Mouse (Mus musculus): Measurements from ENCODE around the gene Rfx4. TPM values are rescaled to one million over a fixed set of nuclear protein-coding genes. Genes with fewer than 3 reads are reported as not detected.

Gene Rfx4
- polyA plus RNA-seq, 1 experiment, result 0.30 TPM

- no peaks in the 10 kb centered on the region for H3K36me3 ChIP-seq (ENCODE audit: control insufficient read depth, insufficient read depth, low read length, poor library complexity, severe bottlenecking)
- H3K9me3 ChIP-seq (replicated peaks; ENCODE audit: control insufficient read depth, insufficient read depth, low read length, poor library complexity, severe bottlenecking), result no peaks in the 10 kb centered on the region; the same call in 1 of the 2 replicates
- no peak overlapping the region for H3K4me3 ChIP-seq (ENCODE audit: low read depth, low read length)
- no peaks in the 10 kb centered on the region for H3K27me3 ChIP-seq (ENCODE audit: control insufficient read depth, insufficient read depth, low read length, poor library complexity, severe bottlenecking)
- no peaks in the 10 kb centered on the region for H3K4me1 ChIP-seq (ENCODE audit: control insufficient read depth, insufficient read depth, low read length)
- TF ChIP-seq POLR2A (IDR thresholded peaks at IDR 0.05; ENCODE audit: insufficient read depth, low read length) (no peak), CTCF (IDR thresholded peaks at IDR 0.05; ENCODE audit: low read depth, low read length) (no peak), EP300 (IDR thresholded peaks at IDR 0.05; ENCODE audit: insufficient read depth, low read depth, low read length) (no peak)
- H3K27ac ChIP-seq (ENCODE audit: insufficient read depth, low read length), result no peak overlapping the region
- no peak overlapping the region for H3K9ac ChIP-seq (ENCODE audit: low read depth, poor library complexity, severe bottlenecking)
These were observed 18.7 kb downstream of the Rfx4 start for GRCm38 (mm10) chr10:84774573-84774972.

- H3K27me3 ChIP-seq (ENCODE audit: control insufficient read depth, insufficient read depth, low read length, poor library complexity, severe bottlenecking), result no peaks in the 10 kb centered on the region
- no peak overlapping the region for H3K9ac ChIP-seq (ENCODE audit: low read depth, poor library complexity, severe bottlenecking)
- no peak for TF ChIP-seq POLR2A (IDR thresholded peaks at IDR 0.05; ENCODE audit: insufficient read depth, low read length)
- no peak for TF ChIP-seq EP300 (IDR thresholded peaks at IDR 0.05; ENCODE audit: insufficient read depth, low read depth, low read length)
- no peaks in the 10 kb centered on the region for H3K9me3 ChIP-seq (replicated peaks; ENCODE audit: control insufficient read depth, insufficient read depth, low read length, poor library complexity, severe bottlenecking)
- H3K4me1 ChIP-seq (ENCODE audit: control insufficient read depth, insufficient read depth, low read length), result no peaks in the 10 kb centered on the region
- H3K36me3 ChIP-seq (ENCODE audit: control insufficient read depth, insufficient read depth, low read length, poor library complexity, severe bottlenecking), result no peaks in the 10 kb centered on the region
- no peak overlapping the region for H3K4me3 ChIP-seq (ENCODE audit: low read depth, low read length)
- no peak overlapping the region for H3K27ac ChIP-seq (ENCODE audit: insufficient read depth, low read length)
These were observed 21.2 kb downstream of the Rfx4 start for GRCm38 (mm10) chr10:84777109-84777508.

- no peak overlapping the region for H3K4me3 ChIP-seq (ENCODE audit: low read depth, low read length)
- H3K9ac ChIP-seq (ENCODE audit: low read depth, poor library complexity, severe bottlenecking), result no peak overlapping the region
- H3K27ac ChIP-seq (ENCODE audit: insufficient read depth, low read length), result no peak overlapping the region
- H3K9me3 ChIP-seq (replicated peaks; ENCODE audit: control insufficient read depth, insufficient read depth, low read length, poor library complexity, severe bottlenecking), result no peaks in the 10 kb centered on the region
- H3K36me3 ChIP-seq (ENCODE audit: control insufficient read depth, insufficient read depth, low read length, poor library complexity, severe bottlenecking), result no peaks in the 10 kb centered on the region
- TF ChIP-seq EP300 (IDR thresholded peaks at IDR 0.05; ENCODE audit: insufficient read depth, low read depth, low read length) (no peak), CTCF (IDR thresholded peaks at IDR 0.05; ENCODE audit: low read depth, low read length) (no peak), POLR2A (IDR thresholded peaks at IDR 0.05; ENCODE audit: insufficient read depth, low read length) (no peak)
- H3K27me3 ChIP-seq (ENCODE audit: control insufficient read depth, insufficient read depth, low read length, poor library complexity, severe bottlenecking), result no peaks in the 10 kb centered on the region
- no peaks in the 10 kb centered on the region for H3K4me1 ChIP-seq (ENCODE audit: control insufficient read depth, insufficient read depth, low read length)
These were observed 22.1 kb downstream of the Rfx4 start for GRCm38 (mm10) chr10:84777974-84778373.

GRCm38 (mm10) chr10:84780828-84781227, 25.0 kb downstream of the Rfx4 start:
- H3K27me3 ChIP-seq (ENCODE audit: control insufficient read depth, insufficient read depth, low read length, poor library complexity, severe bottlenecking), result no peaks in the 10 kb centered on the region
- no peaks in the 10 kb centered on the region for H3K36me3 ChIP-seq (ENCODE audit: control insufficient read depth, insufficient read depth, low read length, poor library complexity, severe bottlenecking)
- H3K9me3 ChIP-seq (replicated peaks; ENCODE audit: control insufficient read depth, insufficient read depth, low read length, poor library complexity, severe bottlenecking), result no peaks in the 10 kb centered on the region
- no peak overlapping the region for H3K4me3 ChIP-seq (ENCODE audit: low read depth, low read length)
- H3K4me1 ChIP-seq (ENCODE audit: control insufficient read depth, insufficient read depth, low read length), result no peaks in the 10 kb centered on the region
- no peak overlapping the region for H3K27ac ChIP-seq (ENCODE audit: insufficient read depth, low read length)
- no peak for TF ChIP-seq EP300 (IDR thresholded peaks at IDR 0.05; ENCODE audit: insufficient read depth, low read depth, low read length)
- H3K9ac ChIP-seq (ENCODE audit: low read depth, poor library complexity, severe bottlenecking), result no peak overlapping the region

GRCm38 (mm10) chr10:84785339-84785738, 29.5 kb downstream of the Rfx4 start:
- H3K27me3 ChIP-seq (ENCODE audit: control insufficient read depth, insufficient read depth, low read length, poor library complexity, severe bottlenecking), result no peaks in the 10 kb centered on the region
- H3K36me3 ChIP-seq (ENCODE audit: control insufficient read depth, insufficient read depth, low read length, poor library complexity, severe bottlenecking), result no peaks in the 10 kb centered on the region
- H3K4me1 ChIP-seq (ENCODE audit: control insufficient read depth, insufficient read depth, low read length), result no peaks in the 10 kb centered on the region
- H3K4me3 ChIP-seq (ENCODE audit: low read depth, low read length), result no peak overlapping the region
- TF ChIP-seq POLR2A (IDR thresholded peaks at IDR 0.05; ENCODE audit: insufficient read depth, low read length), result no peak
- no peak for TF ChIP-seq CTCF (IDR thresholded peaks at IDR 0.05; ENCODE audit: low read depth, low read length)
- no peak for TF ChIP-seq EP300 (IDR thresholded peaks at IDR 0.05; ENCODE audit: insufficient read depth, low read depth, low read length)
- no peak overlapping the region for H3K27ac ChIP-seq (ENCODE audit: insufficient read depth, low read length)
- no peaks in the 10 kb centered on the region for H3K9me3 ChIP-seq (replicated peaks; ENCODE audit: control insufficient read depth, insufficient read depth, low read length, poor library complexity, severe bottlenecking)
- no peak overlapping the region for H3K9ac ChIP-seq (ENCODE audit: low read depth, poor library complexity, severe bottlenecking)

- Histone ChIP-seq H3K27ac (ENCODE audit: insufficient read depth, low read length) (no peak overlapping the region), H3K27me3 (ENCODE audit: control insufficient read depth, insufficient read depth, low read length, poor library complexity, severe bottlenecking) (no peaks in the 10 kb centered on the region), H3K9ac (ENCODE audit: low read depth, poor library complexity, severe bottlenecking) (no peak overlapping the region), H3K4me3 (ENCODE audit: low read depth, low read length) (no peak overlapping the region), H3K4me1 (ENCODE audit: control insufficient read depth, insufficient read depth, low read length) (no peaks in the 10 kb centered on the region), H3K9me3 (replicated peaks; ENCODE audit: control insufficient read depth, insufficient read depth, low read length, poor library complexity, severe bottlenecking) (no peaks in the 10 kb centered on the region), H3K36me3 (ENCODE audit: control insufficient read depth, insufficient read depth, low read length, poor library complexity, severe bottlenecking) (no peaks in the 10 kb centered on the region)
- TF ChIP-seq CTCF (IDR thresholded peaks at IDR 0.05; ENCODE audit: low read depth, low read length) (no peak), EP300 (IDR thresholded peaks at IDR 0.05; ENCODE audit: insufficient read depth, low read depth, low read length) (no peak), POLR2A (IDR thresholded peaks at IDR 0.05; ENCODE audit: insufficient read depth, low read length) (no peak)
These were observed 34.5 kb downstream of the Rfx4 start for GRCm38 (mm10) chr10:84790323-84790722.
